Mouse (Mus musculus) lung, adult 18-20 months (tissue): ENCODE measurements around the gene Gpatch4.
A peak's percentile ranks its signal among the peaks of the same experiment; 100 is the strongest.

Source experiments
- DNase-seq, 2 experiments: peaks; one replicate each; pipeline ENCODE4 v3.0.0; 2022; ENCODE audit warnings: mixed read lengths in 2 of 2

Gene Gpatch4

GRCm38 (mm10) chr3:88033506-88033905, 9.4 kb upstream of the Gpatch4 start:
- DNase-seq, result peak; percentile 68 to 70

GRCm38 (mm10) chr3:88035561-88036293, 7.2 kb upstream of the Gpatch4 start:
- no peak for DNase-seq

GRCm38 (mm10) chr3:88049532-88049931, 6.6 kb downstream of the Gpatch4 start:
- peak; percentile 47 to 77 for DNase-seq

- DNase-seq, result no peak
Measured at GRCm38 (mm10) chr3:88057030-88057429, 14.1 kb downstream of the Gpatch4 start.

- DNase-seq, result peak; percentile 85 to 88
Measured at GRCm38 (mm10) chr3:88057902-88058696, 15.2 kb downstream of the Gpatch4 start, which contains the start of gene Naxe. Gene Naxe (minus strand): TSS chr3:88058495.

GRCm38 (mm10) chr3:88068386-88068785, 25.5 kb downstream of the Gpatch4 start:
- DNase-seq, result peak; percentile 76 to 84

- DNase-seq, result peak; percentile 84 to 87
Measured at GRCm38 (mm10) chr3:88071783-88072182, 28.9 kb downstream of the Gpatch4 start.

GRCm38 (mm10) chr3:88073631-88074030, 30.7 kb downstream of the Gpatch4 start:
- no peak for DNase-seq

- no peak for DNase-seq
Measured at GRCm38 (mm10) chr3:88074351-88074750, 31.4 kb downstream of the Gpatch4 start.

- DNase-seq, result no peak
Measured at GRCm38 (mm10) chr3:88074766-88075165, 31.9 kb downstream of the Gpatch4 start.

GRCm38 (mm10) chr3:88077441-88077840, 34.5 kb downstream of the Gpatch4 start:
- DNase-seq, result no peak

GRCm38 (mm10) chr3:88078204-88078603, 35.3 kb downstream of the Gpatch4 start, which contains the start of gene Ttc24:
Gene Ttc24 (minus strand): TSS chr3:88078304.
- DNase-seq, result no peak

- DNase-seq, result peak; percentile 90 to 93
Measured at GRCm38 (mm10) chr3:88081345-88082223, 38.7 kb downstream of the Gpatch4 start, which contains the start of gene Iqgap3. Gene Iqgap3 (plus strand): TSS chr3:88081971.

- DNase-seq, result peak in 1 of 2 experiments; percentile 21
Measured at GRCm38 (mm10) chr3:88082224-88082618, 39.3 kb downstream of the Gpatch4 start.

GRCm38 (mm10) chr3:88082663-88083062, 39.8 kb downstream of the Gpatch4 start:
- DNase-seq, result peak; percentile 58 to 65

GRCm38 (mm10) chr3:88084001-88084400, 41.1 kb downstream of the Gpatch4 start:
- no peak for DNase-seq

- DNase-seq, result no peak
Measured at GRCm38 (mm10) chr3:88085459-88085858, 42.6 kb downstream of the Gpatch4 start.

GRCm38 (mm10) chr3:88087688-88088087, 44.8 kb downstream of the Gpatch4 start:
- DNase-seq, result peak; percentile 21 to 36

- no peak for DNase-seq
Measured at GRCm38 (mm10) chr3:88090106-88090505, 47.2 kb downstream of the Gpatch4 start.

- DNase-seq, result no peak
Measured at GRCm38 (mm10) chr3:88090616-88091015, 47.7 kb downstream of the Gpatch4 start.

GRCm38 (mm10) chr3:88094126-88094525, 51.2 kb downstream of the Gpatch4 start:
- no peak for DNase-seq

- DNase-seq, result no peak
Measured at GRCm38 (mm10) chr3:88097666-88098065, 54.8 kb downstream of the Gpatch4 start.

GRCm38 (mm10) chr3:88100251-88100650, 57.3 kb downstream of the Gpatch4 start:
- no peak for DNase-seq
